Mouse (Mus musculus): Measurements from ENCODE around the gene Tex19.1.

- TF ChIP-seq GATA1 (IDR thresholded peaks at IDR 0.05; ENCODE audit: borderline replicate concordance, low read length) = no peak
- no peak for TF ChIP-seq FLI1 (IDR thresholded peaks at IDR 0.05; ENCODE audit: low read length)
These were observed 30.6 kb downstream of the Tex19.1 start for GRCm38 (mm10) chr11:121176285-121177270.

Data from megakaryocyte, embryonic 14.5 days (primary cell).